9 mouse cellular contexts compared by ENCODE assay signal in genomic region chr10:6980236-6980635, GRCm38 (mm10).
DNase-seq lines count a peak whose midpoint lies in the region; ATAC-seq and TF ChIP-seq lines count a peak whose summit lies in the region.
"Had no signal": no experiment of that assay in that cellular context is flagged by ENCODE, and none has a peak within 500 bp of the region (broad histone marks: within the 10 kb centered on the region; RNA-seq: fewer than 3 reads in every experiment).

No protein-coding gene starts in this region.

- peak; percentile 20 to 43 for DNase-seq in cerebellum, adult 18-20 months
- DNase-seq in cerebellum, adult 11-12 months: no peak
- DNase-seq in lung, embryonic 14.5 days: peak; percentile 9
- DNase-seq in lung, postnatal 10 days: no peak
- DNase-seq in naive thymus-derived CD4-positive, alpha-beta T cell, adult 2 months (ENCODE audit: low read depth): peak; percentile 68
- DNase-seq in frontal cortex, postnatal 10 days (ENCODE audit: low spot score in 2 of 2): no peak
- DNase-seq in layer of hippocampus, adult 8-10 months (ENCODE audit: low spot score in 2 of 2): no peak

- H3K9ac ChIP-seq in lung, embryonic 14.5 days: 0 out of 2 replicates have a peak overlapping the region, but pooled peaks have one; percentile 29
- H3K9ac ChIP-seq in hindbrain, embryonic 15.5 days: 0 out of 2 replicates have a peak overlapping the region, but pooled peaks have one; percentile 27
- H3K9ac ChIP-seq: neural tube, embryonic 12.5 days had no signal

- H3K27me3 ChIP-seq in lung, embryonic 14.5 days (ENCODE audit: insufficient read depth, low read length): no peaks in the 10 kb centered on the region
- no peaks in the 10 kb centered on the region for H3K27me3 ChIP-seq in hindbrain, embryonic 15.5 days
- H3K27me3 ChIP-seq: neural tube, embryonic 12.5 days had no signal

- WGBS in lung, embryonic 14.5 days: 19% methylated on average over 6 of the region's 6 CpGs
- WGBS in hindbrain, embryonic 15.5 days: 22% methylated on average over 6 of the region's 6 CpGs

- H3K4me1 ChIP-seq in lung, embryonic 14.5 days (ENCODE audit: insufficient read depth): no peaks in the 10 kb centered on the region
- peaks cover 9% of the 10 kb centered on the region; the same call in 1 of the 2 replicates for H3K4me1 ChIP-seq in hindbrain, embryonic 15.5 days (replicated peaks)
- H3K4me1 ChIP-seq: neural tube, embryonic 12.5 days had no signal

- H3K4me3 ChIP-seq in lung, embryonic 14.5 days (ENCODE audit: low read depth, low read length): no peak overlapping the region
- H3K4me3 ChIP-seq in hindbrain, embryonic 15.5 days: peak overlapping the region; percentile 33
- H3K4me3 ChIP-seq: neural tube, embryonic 12.5 days had no signal

- no peaks in the 10 kb centered on the region for H3K36me3 ChIP-seq in lung, embryonic 14.5 days (ENCODE audit: insufficient read depth)
- H3K36me3 ChIP-seq in hindbrain, embryonic 15.5 days: no peaks in the 10 kb centered on the region
- H3K36me3 ChIP-seq: neural tube, embryonic 12.5 days had no signal

- H3K27ac ChIP-seq in lung, embryonic 14.5 days (ENCODE audit: low read depth): no peak overlapping the region
- peak overlapping the region; percentile 69 for H3K27ac ChIP-seq in hindbrain, embryonic 15.5 days (replicated peaks)
- H3K27ac ChIP-seq: neural tube, embryonic 12.5 days had no signal

- no peak for TF ChIP-seq CTCF in lung, embryonic 14.5 days (IDR thresholded peaks at IDR 0.05; ENCODE audit: low read depth)

- no peak for ATAC-seq in lung, embryonic 14.5 days (ENCODE audit: insufficient read depth)
- peak; percentile 63; the same call in 1 of the 2 replicates for ATAC-seq in hindbrain, embryonic 15.5 days (ENCODE audit: low FRiP score, low read depth)

- H3K9me3 ChIP-seq in lung, embryonic 14.5 days (ENCODE audit: low read depth, low read length): no peaks in the 10 kb centered on the region
- H3K9me3 ChIP-seq in hindbrain, embryonic 15.5 days: no peaks in the 10 kb centered on the region
- H3K9me3 ChIP-seq: neural tube, embryonic 12.5 days had no signal

- H3K4me2 ChIP-seq in lung, embryonic 14.5 days: peak overlapping the region; percentile 36
- peak overlapping the region; percentile 56 for H3K4me2 ChIP-seq in hindbrain, embryonic 15.5 days
- H3K4me2 ChIP-seq: neural tube, embryonic 12.5 days had no signal

Comparison
In these comparisons a context has a peak if more than half of its experiments do, and no peak if none do; other contexts are left out.
1. DNase-seq: peak in cerebellum, adult 18-20 months (2 of 2), lung, embryonic 14.5 days (single experiment) and naive thymus-derived CD4-positive, alpha-beta T cell, adult 2 months (single experiment); none in cerebellum, adult 11-12 months (single experiment), lung, postnatal 10 days (single experiment), frontal cortex, postnatal 10 days (0 of 2) and layer of hippocampus, adult 8-10 months (0 of 2).